Mouse (Mus musculus): ENCODE data around the gene Trim44.

GRCm38 (mm10) chr2:102266911-102267310 is 140.7 kb downstream of the Trim44 start:
- TF ChIP-seq CTCF (IDR thresholded peaks at IDR 0.05; ENCODE audit: low read depth) (no peak), EP300 (IDR thresholded peaks at IDR 0.05; ENCODE audit: low read depth) (no peak)
